Mouse (Mus musculus) heart, adult 2 months (tissue): ENCODE data around the gene Tlx2.

Experiments used
- CTCF ChIP-seq: fragments of 200-600 bp; IDR thresholded peaks from 2 replicates; pipeline ENCODE4 v1.8.1; 2022; ENCODE audit warnings: antibody characterized with exemption, mild to moderate bottlenecking, moderate library complexity
- EP300 ChIP-seq: fragments of 200-500 bp; IDR thresholded peaks from 2 replicates; pipeline ENCODE4 v1.6.1; 2011; ENCODE audit warnings: low read depth, low read length, control low read depth; ENCODE audit not compliant: insufficient read depth
- POLR2A ChIP-seq: fragments of 200-500 bp; IDR thresholded peaks from 2 replicates; pipeline ENCODE4 v1.6.1; 2011; ENCODE audit warnings: mild to moderate bottlenecking, low read depth, low read length, control low read depth; ENCODE audit not compliant: insufficient read depth

- TF ChIP-seq CTCF (no peak), POLR2A (no peak), EP300 (no peak)
Observed at GRCm38 (mm10) chr6:83043993-83044392, 26.1 kb downstream of the Tlx2 start.
